Mouse (Mus musculus) forebrain, embryonic 13.5 days (tissue): ENCODE measurements around the gene Slc4a3. TPM values are rescaled to one million over a fixed set of nuclear protein-coding genes. Genes with fewer than 3 reads are reported as not detected.
A peak's percentile ranks its signal among the peaks of the same experiment; 100 is the strongest.

Source experiments
- ATAC-seq: fragments of 200-750 bp; cut with Nextera tagmentation; 2 replicates; pipeline ENCODE4 v1.8.0; 2017
- H3K27ac ChIP-seq: fragments of 300-500 bp; sonication (generic); 2 replicates; pipeline ENCODE4 v1.5.1; 2015; ENCODE audit warnings: inconsistent platforms, mild to moderate bottlenecking, moderate library complexity
- H3K27me3 ChIP-seq: fragments of 300-500 bp; sonication (generic); 2 replicates; pipeline ENCODE4 v1.6.1; 2015; ENCODE audit warnings: mild to moderate bottlenecking, inconsistent platforms
- H3K36me3 ChIP-seq: fragments of 300-500 bp; sonication (generic); 2 replicates; pipeline ENCODE4 v1.6.1; 2015; ENCODE audit warnings: mild to moderate bottlenecking, inconsistent platforms; ENCODE audit not compliant: poor library complexity, severe bottlenecking
- H3K4me1 ChIP-seq: fragments of 300-500 bp; sonication (generic); 2 replicates; pipeline ENCODE4 v1.6.1; 2015; ENCODE audit warnings: inconsistent platforms
- H3K4me2 ChIP-seq: fragments of 300-500 bp; sonication (generic); 2 replicates; pipeline ENCODE4 v1.6.1; 2015; ENCODE audit warnings: inconsistent platforms, mild to moderate bottlenecking, moderate library complexity
- H3K4me3 ChIP-seq: fragments of 300-500 bp; sonication (generic); 2 replicates; pipeline ENCODE4 v1.5.1; 2015; ENCODE audit warnings: mild to moderate bottlenecking, inconsistent platforms
- H3K9ac ChIP-seq: fragments of 300-500 bp; sonication (generic); 2 replicates; pipeline ENCODE4 v1.6.1; 2015; ENCODE audit warnings: mild to moderate bottlenecking, inconsistent platforms
- H3K9me3 ChIP-seq: fragments of 300-500 bp; sonication (generic); replicated peaks from 2 replicates; pipeline ENCODE4 v1.6.1; 2016; ENCODE audit warnings: inconsistent platforms
- WGBS: fragments of 180-500 bp; shearing (Covaris S2); methylation state at CpG from one replicate; pipeline ENCODE4 v1.1.7; 2015; 5-methylcytosine and 5-hydroxymethylcytosine counted together
- polyA plus RNA-seq: library from polyadenylated mRNA; unstranded; fragments of >200 nt; fragmentation: Nextera tagmentation; extraction: Ambion mirVana; gene quantifications from 2 replicates; pipeline ENCODE4 v1.2.1, GENCODE M21; 2015

Slc4a3 gene
- polyA plus RNA-seq, result 20.9 and 25.3 TPM in 2 replicates

DNA sequence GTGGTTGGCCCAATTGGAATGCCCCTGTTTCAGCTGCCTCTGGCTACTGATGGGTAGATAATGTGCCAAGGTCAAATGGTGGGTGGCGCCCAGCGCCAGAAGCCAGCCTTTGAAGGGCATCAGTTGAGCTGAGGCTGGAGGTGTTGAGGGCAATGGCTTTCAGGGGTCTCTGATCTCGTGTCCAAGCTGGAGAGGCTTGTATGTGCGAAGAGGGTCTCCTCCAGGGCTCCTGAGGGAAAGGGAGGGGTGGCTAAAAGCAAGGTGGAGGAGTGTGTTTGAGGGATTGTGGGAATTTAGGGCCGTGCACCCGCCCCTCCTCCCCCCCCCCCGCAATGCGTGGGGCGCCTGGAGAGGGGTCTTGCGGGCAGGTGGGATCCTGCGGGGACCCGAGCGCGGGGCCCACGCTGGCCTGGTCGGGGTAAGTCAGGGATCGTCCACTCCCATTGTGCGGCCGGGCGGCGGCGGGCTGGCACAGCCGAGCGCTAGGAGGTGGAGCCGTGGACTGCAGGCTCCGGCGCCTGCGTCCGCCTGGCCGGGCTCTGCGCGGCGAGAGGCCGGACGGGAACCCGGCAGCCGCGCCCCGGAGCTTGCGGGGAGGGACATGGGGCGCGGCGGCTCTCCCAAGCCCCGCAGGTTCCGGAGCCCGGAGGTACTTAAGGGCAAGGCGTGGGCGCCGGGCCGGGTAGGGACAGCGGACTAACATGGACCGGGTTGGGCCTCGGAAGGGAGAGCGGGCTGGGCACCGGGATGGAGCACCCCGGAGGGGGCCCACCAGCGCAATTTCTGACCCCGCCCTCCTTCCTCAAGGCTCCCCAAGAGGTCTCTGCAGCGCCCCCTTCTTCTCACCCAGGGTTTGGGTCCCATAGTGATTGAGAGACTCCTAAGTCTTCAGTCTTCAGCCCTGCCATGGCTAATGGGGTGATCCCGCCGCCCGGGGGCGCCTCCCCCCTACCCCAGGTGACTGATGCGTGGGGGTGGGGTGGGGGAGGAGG is at the start of gene Slc4a3:
Slc4a3 (plus strand) TSS at position 302 of the 992 bp plus-strand sequence.
- Histone ChIP-seq H3K4me1 (peaks cover 14% of the 10 kb centered on the region), H3K9ac (peak within 1 kb of the TSS; percentile 86), H3K27ac (peak within 1 kb of the TSS; percentile 36), H3K9me3 (no peaks in the 10 kb centered on the region), H3K4me3 (peak within 1 kb of the TSS; percentile 60), H3K27me3 (no peaks in the 10 kb centered on the region), H3K4me2 (peak within 1 kb of the TSS; percentile 72), H3K36me3 (peaks cover 26% of the 10 kb centered on the region)
- 2% methylated on average over 51 of the region's 64 CpGs for WGBS
- peak; percentile 87 for ATAC-seq

DNA sequence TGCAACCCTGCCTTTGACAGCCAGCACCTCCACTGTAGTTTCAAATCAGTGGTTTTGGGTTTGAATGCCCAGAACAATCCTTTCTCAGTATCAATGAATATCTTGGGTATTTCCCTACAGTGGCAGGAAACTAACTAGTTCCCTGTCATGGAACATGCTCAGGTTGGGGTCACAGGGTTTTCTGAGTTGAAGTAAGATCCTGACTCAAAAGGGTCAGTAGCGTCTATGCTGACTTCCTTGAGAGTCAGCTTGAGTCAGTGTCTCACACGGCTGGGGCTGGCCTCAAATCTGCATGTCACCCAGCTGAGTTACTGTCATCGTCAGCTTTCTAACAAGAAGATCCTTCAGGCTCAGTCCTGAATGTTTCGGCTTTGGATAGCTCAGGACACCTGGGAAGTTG is 47.2 kb upstream of the Slc4a3 start:
- Histone ChIP-seq H3K4me2 (no peak overlapping the region), H3K27ac (no peak overlapping the region), H3K27me3 (no peaks in the 10 kb centered on the region), H3K4me1 (peaks cover under 1% of the 10 kb centered on the region; the same call in 1 of the 2 replicates), H3K9me3 (no peaks in the 10 kb centered on the region), H3K4me3 (no peak overlapping the region), H3K36me3 (peaks cover 75% of the 10 kb centered on the region), H3K9ac (no peak overlapping the region)
- WGBS, result 95% methylated on average over 4 of the region's 4 CpGs
- ATAC-seq, result no peak

GRCm38 (mm10) chr1:75499441-75499840 is 46.6 kb upstream of the Slc4a3 start:
- Histone ChIP-seq H3K9me3 (no peaks in the 10 kb centered on the region), H3K27me3 (peaks cover 5% of the 10 kb centered on the region; the same call in 1 of the 2 replicates), H3K36me3 (peaks cover 75% of the 10 kb centered on the region), H3K4me3 (no peak overlapping the region), H3K9ac (no peak overlapping the region), H3K27ac (no peak overlapping the region), H3K4me2 (no peak overlapping the region), H3K4me1 (peaks cover 6% of the 10 kb centered on the region)
- no peak for ATAC-seq
- WGBS, result 88% methylated on average over 7 of the region's 7 CpGs

DNA sequence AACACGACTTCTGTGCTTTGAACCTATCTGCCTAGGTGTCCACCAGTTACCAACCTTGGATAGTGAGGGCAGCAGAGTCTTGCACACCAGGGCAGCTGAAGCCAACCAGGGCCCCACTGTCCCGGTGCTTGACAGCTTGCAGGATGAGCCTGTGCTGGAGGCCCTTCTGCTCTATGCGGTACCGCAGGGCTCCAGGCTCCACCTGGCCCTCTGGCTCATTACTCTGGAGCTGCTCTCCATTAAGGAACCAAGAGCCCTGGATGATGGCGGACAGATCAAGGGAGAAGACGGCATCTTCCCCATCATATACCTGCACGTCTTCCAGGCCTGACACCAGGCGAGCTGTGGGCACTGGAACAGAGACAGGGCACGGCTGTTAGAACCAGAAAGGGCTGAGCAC is 44.2 kb upstream of the Slc4a3 start:
- H3K4me1 ChIP-seq, result peaks cover 22% of the 10 kb centered on the region
- 92% methylated on average over 9 of the region's 9 CpGs for WGBS
- no peak overlapping the region for H3K9ac ChIP-seq
- H3K4me2 ChIP-seq, result no peak overlapping the region
- no peak overlapping the region for H3K27ac ChIP-seq
- ATAC-seq, result no peak
- H3K27me3 ChIP-seq, result peaks cover 6% of the 10 kb centered on the region; the same call in 1 of the 2 replicates
- H3K36me3 ChIP-seq, result peaks cover 63% of the 10 kb centered on the region
- no peak overlapping the region for H3K4me3 ChIP-seq
- no peaks in the 10 kb centered on the region for H3K9me3 ChIP-seq

- peaks cover 51% of the 10 kb centered on the region for H3K36me3 ChIP-seq
- no peak overlapping the region for H3K27ac ChIP-seq
- ATAC-seq, result no peak
- H3K27me3 ChIP-seq, result peaks cover 6% of the 10 kb centered on the region; the same call in 1 of the 2 replicates
- H3K9ac ChIP-seq, result no peak overlapping the region
- H3K4me3 ChIP-seq, result no peak overlapping the region
- H3K4me2 ChIP-seq, result no peak overlapping the region
- H3K9me3 ChIP-seq, result no peaks in the 10 kb centered on the region
- H3K4me1 ChIP-seq, result peaks cover 25% of the 10 kb centered on the region
- 87% methylated on average over 25 of the region's 25 CpGs for WGBS
Measured at GRCm38 (mm10) chr1:75502945-75503650, 43.0 kb upstream of the Slc4a3 start.

GRCm38 (mm10) chr1:75503651-75503980 is 42.5 kb upstream of the Slc4a3 start:
- no peak for ATAC-seq
- Histone ChIP-seq H3K4me3 (no peak overlapping the region), H3K9ac (no peak overlapping the region), H3K4me2 (no peak overlapping the region), H3K27me3 (peaks cover 6% of the 10 kb centered on the region; the same call in 1 of the 2 replicates), H3K4me1 (peaks cover 25% of the 10 kb centered on the region), H3K36me3 (peaks cover 46% of the 10 kb centered on the region), H3K27ac (no peak overlapping the region), H3K9me3 (no peaks in the 10 kb centered on the region)
- 75% methylated on average over 23 of the region's 23 CpGs for WGBS

- Histone ChIP-seq H3K27me3 (peaks cover 9% of the 10 kb centered on the region), H3K4me1 (peaks cover 25% of the 10 kb centered on the region), H3K27ac (0 out of 2 replicates have a peak overlapping the region, but pooled peaks have one; percentile 72), H3K36me3 (peaks cover 38% of the 10 kb centered on the region), H3K4me3 (peak overlapping the region; percentile 79), H3K9ac (peak overlapping the region; percentile 89), H3K4me2 (peak overlapping the region; percentile 93), H3K9me3 (no peaks in the 10 kb centered on the region)
- 66% methylated on average over 9 of the region's 9 CpGs for WGBS
- ATAC-seq, result no peak
Measured at GRCm38 (mm10) chr1:75504256-75505045, 41.6 kb upstream of the Slc4a3 start.

GRCm38 (mm10) chr1:75505159-75505955 is 40.7 kb upstream of the Slc4a3 start:
- H3K27me3 ChIP-seq, result peaks cover 13% of the 10 kb centered on the region
- peak overlapping the region; percentile 93 for H3K4me2 ChIP-seq
- H3K9me3 ChIP-seq, result no peaks in the 10 kb centered on the region
- H3K36me3 ChIP-seq, result peaks cover 29% of the 10 kb centered on the region
- under 1% methylated on average over 84 of the region's 84 CpGs for WGBS
- peak overlapping the region; percentile 89 for H3K9ac ChIP-seq
- H3K27ac ChIP-seq, result peak overlapping the region; percentile 72
- ATAC-seq, result peak; percentile 79
- H3K4me3 ChIP-seq, result peak overlapping the region; percentile 79
- peaks cover 25% of the 10 kb centered on the region for H3K4me1 ChIP-seq

DNA sequence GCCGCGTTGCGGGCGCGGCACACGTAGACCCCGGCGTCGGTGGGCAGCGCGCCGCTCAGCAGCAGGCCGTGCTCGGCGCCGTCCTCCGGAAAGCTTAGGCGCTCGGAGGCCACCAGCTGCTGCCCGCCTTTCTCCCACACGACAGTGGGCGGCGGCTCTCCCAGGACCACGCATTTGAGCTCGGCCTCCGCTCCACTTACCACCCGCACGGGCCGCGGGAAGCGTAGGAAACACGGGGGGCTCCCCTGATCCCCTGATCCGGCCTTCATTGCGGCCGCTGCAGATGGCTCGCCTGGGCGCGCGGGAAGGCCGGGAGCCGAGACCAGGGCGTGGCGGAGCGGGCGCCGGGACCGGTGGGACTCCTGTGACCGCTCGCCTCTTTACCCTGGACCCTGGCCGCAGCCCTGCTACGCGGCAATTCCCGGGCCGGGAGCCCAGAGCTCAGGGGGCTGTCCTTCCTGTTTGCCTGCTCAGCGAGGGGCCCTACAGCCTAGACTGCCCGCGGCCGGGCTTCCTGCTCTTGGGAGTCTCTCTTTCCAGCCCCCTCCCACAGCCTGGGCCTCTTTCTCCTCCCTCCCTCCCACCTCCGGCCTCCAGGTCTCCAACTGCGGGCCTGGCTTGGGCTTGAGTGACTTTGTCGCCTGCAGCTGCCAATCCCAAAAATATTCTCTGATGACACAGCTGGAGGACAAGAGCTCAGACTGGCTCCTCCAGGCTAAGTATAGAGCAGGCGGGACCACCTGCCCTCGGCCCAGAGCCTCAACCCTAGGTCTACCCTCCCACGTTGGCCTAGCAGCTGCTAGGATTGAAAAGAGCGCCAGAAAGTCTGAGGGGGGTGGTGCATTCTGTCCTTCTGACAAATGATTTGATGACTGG is 39.9 kb upstream of the Slc4a3 start, which contains the start of gene Obsl1:
Obsl1 (minus strand) TSS at position 497 of the 876 bp plus-strand sequence.
- H3K4me2 ChIP-seq, result peak within 1 kb of the TSS; percentile 93
- H3K4me1 ChIP-seq, result peaks cover 25% of the 10 kb centered on the region
- H3K27ac ChIP-seq, result peak within 1 kb of the TSS; percentile 72
- WGBS, result under 1% methylated on average over 65 of the region's 65 CpGs
- no peaks in the 10 kb centered on the region for H3K9me3 ChIP-seq
- peak; percentile 74 for ATAC-seq
- peaks cover 20% of the 10 kb centered on the region for H3K36me3 ChIP-seq
- peak within 1 kb of the TSS; percentile 79 for H3K4me3 ChIP-seq
- peak within 1 kb of the TSS; percentile 89 for H3K9ac ChIP-seq
- H3K27me3 ChIP-seq, result peaks cover 13% of the 10 kb centered on the region

DNA sequence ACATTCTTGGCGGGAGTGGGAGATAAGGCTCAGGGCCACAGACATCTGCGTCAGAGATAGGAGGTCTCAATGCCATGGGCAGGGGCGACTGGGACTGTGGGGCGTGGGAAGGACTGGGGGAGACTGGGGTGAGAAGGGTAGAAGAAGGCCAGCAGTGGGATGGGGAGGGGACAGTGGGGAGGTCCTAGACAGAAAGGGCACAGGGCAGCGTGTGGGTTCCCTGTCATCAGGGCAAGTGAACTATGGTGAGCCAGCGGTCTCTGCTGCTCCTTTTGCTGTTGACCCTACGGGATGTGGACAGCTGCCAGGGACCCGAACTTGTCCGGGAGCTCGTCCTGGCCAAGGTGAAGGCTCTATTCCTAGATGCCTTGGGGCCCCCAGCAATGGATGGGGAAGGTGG is 39.1 kb upstream of the Slc4a3 start, which contains the start of gene Inha:
Inha (plus strand) TSS at position 72 of the 400 bp plus-strand sequence.
- Histone ChIP-seq H3K9me3 (no peaks in the 10 kb centered on the region), H3K4me2 (peak within 1 kb of the TSS; percentile 93), H3K27ac (peak within 1 kb of the TSS; percentile 72), H3K4me1 (peaks cover 25% of the 10 kb centered on the region), H3K4me3 (peak within 1 kb of the TSS; percentile 79), H3K27me3 (peaks cover 13% of the 10 kb centered on the region), H3K9ac (peak within 1 kb of the TSS; percentile 89), H3K36me3 (peaks cover 12% of the 10 kb centered on the region)
- 79% methylated on average over 10 of the region's 10 CpGs for WGBS
- ATAC-seq, result no peak
